Mouse (Mus musculus) intestine, embryonic 16.5 days (tissue): ENCODE results near the gene Rps3. TPM values are rescaled to one million over a fixed set of nuclear protein-coding genes. Genes with fewer than 3 reads are reported as not detected.
"Not testable (repeated sequence)": the region's sequence is repeated elsewhere in the genome, so short reads cannot be mapped to it uniquely, and the experiment has no call there.

Source experiments
- ATAC-seq: fragments of 200-750 bp; cut with Nextera tagmentation; 2 replicates; pipeline ENCODE4 v1.8.0; 2017; ENCODE audit warnings: moderate TSS enrichment, moderate library complexity
- H3K27ac ChIP-seq: fragments of 300-500 bp; sonication (generic); 2 replicates; pipeline ENCODE4 v1.5.1; 2014; ENCODE audit warnings: mild to moderate bottlenecking, low read length
- H3K27me3 ChIP-seq: fragments of 300-500 bp; sonication (generic); replicated peaks from 2 replicates; pipeline ENCODE4 v1.6.1; 2014; ENCODE audit warnings: low read length, control low read depth, mixed read lengths; ENCODE audit not compliant: control insufficient read depth, insufficient read depth
- H3K36me3 ChIP-seq: fragments of 300-500 bp; sonication (generic); 2 replicates; pipeline ENCODE4 v1.6.1; 2014; ENCODE audit warnings: low read length, control low read depth; ENCODE audit not compliant: control insufficient read depth, insufficient read depth
- H3K4me1 ChIP-seq: fragments of 300-500 bp; sonication (generic); 2 replicates; pipeline ENCODE4 v1.6.1; 2014; ENCODE audit warnings: low read length, control low read depth, mixed read lengths; ENCODE audit not compliant: control insufficient read depth, insufficient read depth
- H3K4me2 ChIP-seq: fragments of 300-500 bp; sonication (generic); 2 replicates; pipeline ENCODE4 v1.6.1; 2014; ENCODE audit warnings: low read depth, low read length, control low read depth
- H3K4me3 ChIP-seq: fragments of 300-500 bp; sonication (generic); 2 replicates; pipeline ENCODE4 v1.5.1; 2014; ENCODE audit warnings: mild to moderate bottlenecking, low read length
- H3K9ac ChIP-seq: fragments of 300-500 bp; sonication (generic); 2 replicates; pipeline ENCODE4 v1.6.1; 2014; ENCODE audit warnings: low read depth, low read length
- H3K9me3 ChIP-seq: fragments of 300-500 bp; sonication (generic); 2 replicates; pipeline ENCODE4 v1.6.1; 2016; ENCODE audit warnings: low read length, control low read depth; ENCODE audit not compliant: control insufficient read depth
- WGBS: fragments of 180-500 bp; shearing (Covaris S2); extraction: QIAGEN DNeasy Blood & Tissue Kit; methylation state at CpG from one replicate; pipeline ENCODE4 v1.1.7; 2014; 5-methylcytosine and 5-hydroxymethylcytosine counted together
- polyA plus RNA-seq: library from polyadenylated mRNA; unstranded; fragments of >200 nt; fragmentation: Nextera tagmentation; extraction: Ambion mirVana; gene quantifications from 2 replicates; pipeline ENCODE4 v1.2.1, GENCODE M21; 2015

The Rps3 gene
- polyA plus RNA-seq, 1 experiment from 2014 or later, result 816 TPM

DNA sequence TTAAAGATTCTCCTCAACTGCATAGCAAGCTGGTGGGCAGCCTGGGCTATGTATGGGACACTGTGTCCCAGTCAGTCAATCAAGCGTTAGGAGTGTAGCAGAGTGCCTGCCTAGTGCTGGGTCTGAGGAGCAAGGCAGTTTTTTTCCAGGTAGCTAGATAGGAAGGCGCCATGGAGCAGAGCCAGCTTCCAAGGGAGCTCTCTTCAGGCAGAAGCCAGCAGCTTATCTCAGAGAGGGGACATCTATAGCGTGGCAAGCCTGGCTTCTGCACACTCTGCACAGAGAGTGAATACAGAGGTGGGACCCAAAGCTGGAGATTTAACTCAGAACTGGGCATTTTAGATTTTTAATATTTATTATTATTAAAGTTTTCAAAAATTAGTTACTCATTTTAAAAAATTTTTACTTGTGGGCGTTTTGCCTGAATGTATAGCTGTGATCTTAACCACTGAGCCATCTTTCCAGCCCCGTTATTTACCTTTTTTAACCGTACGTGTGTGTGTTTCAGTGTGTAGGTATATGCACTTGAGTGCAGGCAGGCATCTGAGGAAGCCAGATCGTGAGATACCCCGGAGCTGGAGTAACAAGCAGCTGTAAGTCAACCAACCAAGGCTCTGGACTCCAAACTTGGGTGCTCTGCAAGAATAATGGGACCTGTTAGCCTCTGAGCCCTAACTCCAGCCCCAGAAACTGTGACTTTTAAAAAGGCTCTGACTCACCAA lies 32.7 kb upstream of the Rps3 start:
- H3K9ac ChIP-seq, result no peak overlapping the region
- no peak overlapping the region for H3K4me3 ChIP-seq
- H3K4me2 ChIP-seq, result no peak overlapping the region
- no peaks in the 10 kb centered on the region for H3K27me3 ChIP-seq
- peaks cover 14% of the 10 kb centered on the region for H3K4me1 ChIP-seq
- H3K36me3 ChIP-seq, result no peaks in the 10 kb centered on the region
- no peaks in the 10 kb centered on the region for H3K9me3 ChIP-seq
- 70% methylated on average over 9 of the region's 9 CpGs for WGBS
- no peak; the same call in 1 of the 2 replicates for ATAC-seq
- no peak overlapping the region for H3K27ac ChIP-seq

DNA sequence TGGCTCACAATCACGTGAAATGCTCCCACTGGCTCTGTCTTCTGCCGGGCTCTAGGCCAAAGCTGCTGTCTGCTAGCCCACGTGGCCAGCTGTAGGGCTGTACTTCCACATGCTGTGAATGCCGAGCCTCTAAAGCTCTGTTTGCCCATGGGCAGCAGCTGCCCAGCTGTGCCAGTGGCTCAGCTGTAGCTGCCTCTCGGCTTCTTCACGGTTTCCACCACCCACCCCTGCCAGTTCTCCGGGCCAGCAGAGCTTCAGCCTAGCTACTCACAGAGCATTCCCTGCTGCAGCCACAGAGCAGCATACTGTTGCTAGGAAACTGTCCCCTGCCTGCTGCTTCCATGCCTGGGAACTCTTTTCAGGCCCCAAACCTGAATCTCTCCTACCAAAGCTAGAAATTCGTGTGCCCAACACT lies 26.6 kb upstream of the Rps3 start:
- 15% methylated on average over 8 of the region's 8 CpGs for WGBS

DNA sequence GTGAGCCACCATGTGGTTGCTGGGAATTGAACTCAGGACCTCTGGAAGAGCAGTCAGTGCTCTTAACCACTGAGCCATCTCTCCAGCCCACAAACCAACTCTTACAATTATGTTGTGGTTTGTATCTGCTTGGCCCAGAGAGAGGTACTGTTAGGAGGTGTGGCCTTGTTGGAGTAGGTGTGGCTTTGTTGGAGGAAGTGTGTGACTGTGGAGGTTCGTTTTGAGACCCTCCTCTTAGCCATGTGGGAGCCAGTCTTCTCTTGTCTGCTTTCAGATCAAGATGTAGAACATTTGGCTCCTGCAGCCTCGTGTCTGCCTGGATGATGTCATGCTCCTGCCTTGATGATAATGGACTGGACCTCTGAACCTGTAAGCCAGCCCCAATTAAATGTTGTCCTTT lies 24.6 kb upstream of the Rps3 start:
- H3K9ac ChIP-seq, H3K9me3 ChIP-seq, H3K27ac ChIP-seq, H3K27me3 ChIP-seq, H3K4me3 ChIP-seq, H3K4me2 ChIP-seq, H3K36me3 ChIP-seq, ATAC-seq, H3K4me1 ChIP-seq: not testable (repeated sequence)
- WGBS, result 13% methylated on average over 2 of the region's 2 CpGs

More for the DNA sequence above, 26.6 kb upstream of the Rps3 start:
- no peaks in the 10 kb centered on the region for H3K36me3 ChIP-seq
- ATAC-seq, result no peak
- H3K4me2 ChIP-seq, result no peak overlapping the region
- no peak overlapping the region for H3K9ac ChIP-seq
- H3K27me3 ChIP-seq, result no peaks in the 10 kb centered on the region
- 0 out of 2 replicates have a peak, but pooled peaks cover 4% of the 10 kb centered on the region for H3K4me1 ChIP-seq
- H3K9me3 ChIP-seq, result no peaks in the 10 kb centered on the region
- no peak overlapping the region for H3K4me3 ChIP-seq
- H3K27ac ChIP-seq, result no peak overlapping the region

DNA sequence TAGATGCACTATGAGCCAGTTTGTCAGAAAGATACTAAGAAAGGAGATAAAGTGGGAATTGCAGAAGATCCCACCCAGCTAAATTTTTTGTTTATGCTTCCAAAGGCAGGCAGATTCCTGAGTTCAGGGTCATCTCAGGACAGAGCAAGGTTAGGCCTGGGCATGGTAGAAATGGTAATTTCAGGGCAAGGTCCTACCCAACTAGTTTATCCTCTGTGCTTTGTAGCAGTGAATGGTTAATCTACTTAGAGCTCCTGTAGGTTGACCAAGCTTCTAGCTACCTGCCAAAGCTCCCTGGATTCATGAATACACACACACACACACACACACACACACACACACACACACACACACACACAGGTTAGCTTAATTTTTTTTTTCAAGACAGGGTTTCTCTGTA lies 21.0 kb upstream of the Rps3 start:
- Histone ChIP-seq H3K27ac (no peak overlapping the region), H3K27me3 (no peaks in the 10 kb centered on the region), H3K4me3 (no peak overlapping the region), H3K9ac (no peak overlapping the region), H3K9me3 (no peaks in the 10 kb centered on the region), H3K4me2 (no peak overlapping the region), H3K36me3 (no peaks in the 10 kb centered on the region), H3K4me1 (no peaks in the 10 kb centered on the region)
- no peak for ATAC-seq

GRCm38 (mm10) chr7:99501148-99501547 lies 17.6 kb upstream of the Rps3 start:
- no peaks in the 10 kb centered on the region for H3K27me3 ChIP-seq
- H3K4me1 ChIP-seq, result no peaks in the 10 kb centered on the region
- no peak overlapping the region for H3K9ac ChIP-seq
- H3K27ac ChIP-seq, result no peak overlapping the region
- H3K36me3 ChIP-seq, result no peaks in the 10 kb centered on the region
- H3K4me2 ChIP-seq, result no peak overlapping the region
- ATAC-seq, result no peak
- 48% methylated on average over 1 of the region's 1 CpGs for WGBS
- no peak overlapping the region for H3K4me3 ChIP-seq
- H3K9me3 ChIP-seq, result no peaks in the 10 kb centered on the region

GRCm38 (mm10) chr7:99500655-99501054 lies 17.1 kb upstream of the Rps3 start:
- Histone ChIP-seq H3K27me3 (no peaks in the 10 kb centered on the region), H3K36me3 (no peaks in the 10 kb centered on the region), H3K9me3 (no peaks in the 10 kb centered on the region), H3K27ac (no peak overlapping the region), H3K4me1 (no peaks in the 10 kb centered on the region), H3K9ac (no peak overlapping the region), H3K4me3 (no peak overlapping the region), H3K4me2 (no peak overlapping the region)
- peak; percentile 71 for ATAC-seq
- WGBS, result 26% methylated on average over 5 of the region's 5 CpGs

DNA sequence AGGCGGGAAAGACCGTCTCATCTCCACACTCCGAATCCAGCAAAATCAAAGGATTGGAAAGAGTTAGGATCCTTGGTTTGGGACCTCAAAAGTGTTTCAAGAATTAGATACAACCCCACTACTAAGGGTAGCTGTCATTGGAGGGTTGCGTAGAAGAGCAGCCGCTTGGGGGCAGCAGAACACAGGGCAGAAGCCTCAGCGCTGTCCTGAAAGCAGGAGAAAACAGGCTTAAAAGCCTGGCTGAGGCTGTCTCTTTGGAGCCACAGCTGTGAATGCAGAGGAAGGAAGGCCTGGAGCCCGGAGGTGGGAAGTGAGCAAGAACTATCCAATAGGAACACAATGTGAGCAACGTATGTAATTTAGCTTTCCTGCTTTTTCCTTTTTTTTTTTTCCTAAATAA lies 16.7 kb upstream of the Rps3 start:
- H3K27me3 ChIP-seq, result no peaks in the 10 kb centered on the region
- no peaks in the 10 kb centered on the region for H3K9me3 ChIP-seq
- no peaks in the 10 kb centered on the region for H3K36me3 ChIP-seq
- no peak overlapping the region for H3K27ac ChIP-seq
- WGBS, result 5% methylated on average over 8 of the region's 8 CpGs
- no peak overlapping the region for H3K4me3 ChIP-seq
- ATAC-seq, result peak; percentile 78
- H3K4me1 ChIP-seq, result no peaks in the 10 kb centered on the region
- H3K9ac ChIP-seq, result no peak overlapping the region
- no peak overlapping the region for H3K4me2 ChIP-seq

DNA sequence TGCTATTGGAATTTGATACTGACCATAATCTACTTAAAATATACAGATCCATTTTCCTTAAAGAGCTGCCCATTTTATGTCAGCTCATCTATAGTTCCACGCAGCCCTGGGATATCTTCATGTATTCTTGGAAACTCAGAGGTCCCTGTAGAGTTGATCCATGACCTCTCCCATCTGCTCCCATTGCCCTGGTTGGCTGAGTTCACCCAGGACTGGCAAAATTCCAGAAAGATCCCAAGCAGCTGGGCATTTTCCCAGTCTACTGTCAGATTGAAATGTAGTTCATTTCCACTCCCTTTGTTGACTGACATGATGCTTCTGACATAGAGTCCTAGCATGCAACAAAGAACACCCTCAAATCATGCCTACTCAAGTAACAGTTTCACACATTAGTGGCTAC lies 15.6 kb upstream of the Rps3 start:
- no peak overlapping the region for H3K4me3 ChIP-seq
- no peak for ATAC-seq
- H3K27ac ChIP-seq, result no peak overlapping the region
- 59% methylated on average over 1 of the region's 1 CpGs for WGBS
- no peaks in the 10 kb centered on the region for H3K9me3 ChIP-seq
- no peaks in the 10 kb centered on the region for H3K27me3 ChIP-seq
- H3K4me2 ChIP-seq, result no peak overlapping the region
- H3K36me3 ChIP-seq, result no peaks in the 10 kb centered on the region
- H3K9ac ChIP-seq, result no peak overlapping the region
- H3K4me1 ChIP-seq, result no peaks in the 10 kb centered on the region

DNA sequence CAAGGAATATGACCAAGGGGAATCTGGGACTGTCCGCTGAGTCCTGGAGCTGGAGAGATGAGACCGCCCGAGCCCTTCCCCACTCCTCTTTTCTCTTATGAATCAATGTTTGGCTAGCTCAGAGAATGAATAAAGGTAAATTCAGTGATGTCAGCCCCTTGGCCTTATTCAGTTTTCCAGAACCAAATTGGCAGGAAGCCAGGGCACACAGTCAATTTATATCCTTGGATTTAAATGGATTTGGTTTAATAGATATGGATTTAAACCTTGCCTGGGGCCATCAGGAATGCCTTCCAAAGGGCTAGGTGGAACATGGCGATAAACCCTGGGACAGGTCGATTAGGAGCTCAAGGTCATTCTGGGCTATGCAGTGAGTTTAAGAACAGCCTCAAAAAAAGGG lies 6.2 kb upstream of the Rps3 start:
- Histone ChIP-seq H3K27ac (no peak overlapping the region), H3K9ac (no peak overlapping the region), H3K4me3 (no peak overlapping the region), H3K36me3 (no peaks in the 10 kb centered on the region), H3K4me1 (no peaks in the 10 kb centered on the region), H3K27me3 (no peaks in the 10 kb centered on the region), H3K9me3 (peaks cover 3% of the 10 kb centered on the region; the same call in 1 of the 2 replicates), H3K4me2 (no peak overlapping the region)
- no peak for ATAC-seq
- 68% methylated on average over 5 of the region's 5 CpGs for WGBS

- H3K4me2 ChIP-seq, result no peak overlapping the region
- ATAC-seq, result no peak
- no peaks in the 10 kb centered on the region for H3K27me3 ChIP-seq
- H3K4me1 ChIP-seq, result peaks cover 22% of the 10 kb centered on the region
- H3K36me3 ChIP-seq, result peaks cover 8% of the 10 kb centered on the region
- H3K27ac ChIP-seq, result no peak overlapping the region
- no peak overlapping the region for H3K9ac ChIP-seq
- no peak overlapping the region for H3K4me3 ChIP-seq
- no peaks in the 10 kb centered on the region for H3K9me3 ChIP-seq
- WGBS, result 82% methylated on average over 1 of the region's 1 CpGs
Measured at GRCm38 (mm10) chr7:99484679-99485078, 1.1 kb upstream of the Rps3 start.
